In the genomic region with DNA sequence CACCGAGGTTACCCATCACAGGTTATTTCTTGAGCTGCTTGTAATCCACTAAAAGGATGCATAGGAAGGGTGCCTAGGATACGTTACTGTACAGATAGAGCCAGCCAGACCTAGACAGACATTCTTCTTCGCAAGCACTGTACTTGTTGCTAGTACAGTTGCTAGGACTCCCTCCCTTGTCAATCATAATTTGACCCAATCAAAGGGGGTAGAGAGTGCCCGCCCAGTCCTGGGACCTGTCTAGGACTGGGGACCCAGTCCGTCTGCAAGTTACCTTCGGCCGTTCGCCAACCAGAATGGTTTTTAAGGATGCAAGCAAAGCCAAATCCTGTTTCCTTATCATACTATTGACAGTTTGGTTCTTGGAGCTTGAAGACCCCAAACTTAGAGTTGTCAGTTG, we compare ENCODE assay signal across 27 mouse cellular contexts.
"Had no signal": no experiment of that assay in that cellular context is flagged by ENCODE, and none has a peak within 500 bp of the region (broad histone marks: within the 10 kb centered on the region; RNA-seq: fewer than 3 reads in every experiment).

No protein-coding gene starts in this region.

- H3K4me2 ChIP-seq: heart, embryonic 11.5 days; heart, embryonic 13.5 days; heart, embryonic 15.5 days; hindbrain, embryonic 13.5 days; hindbrain, embryonic 15.5 days; kidney, embryonic 15.5 days; limb, embryonic 13.5 days; limb, embryonic 15.5 days; liver, embryonic 12.5 days had no signal

- H3K36me3 ChIP-seq: heart, embryonic 13.5 days; heart, embryonic 15.5 days; hindbrain, embryonic 13.5 days; hindbrain, embryonic 15.5 days; kidney, embryonic 15.5 days; limb, embryonic 13.5 days; limb, embryonic 15.5 days; liver, embryonic 12.5 days had no signal

- H3K9me3 ChIP-seq: heart, embryonic 15.5 days; hindbrain, embryonic 15.5 days; kidney, embryonic 15.5 days; limb, embryonic 13.5 days; limb, embryonic 15.5 days; liver, embryonic 12.5 days had no signal

- H3K27me3 ChIP-seq: heart, embryonic 13.5 days; heart, embryonic 15.5 days; hindbrain, embryonic 13.5 days; hindbrain, embryonic 15.5 days; kidney, embryonic 15.5 days; limb, embryonic 13.5 days; limb, embryonic 15.5 days; liver, embryonic 12.5 days had no signal

- DNase-seq: gastrocnemius, adult 2 months; gastrocnemius, postnatal 10 days; gastrocnemius, postnatal 36 days; heart, adult 11 months; heart, adult 2 months; heart, postnatal 14 days; heart, postnatal 36 days; kidney, adult 11 months; kidney, adult 2 months; kidney, adult 9 months; kidney, postnatal 14 days; kidney, postnatal 36 days; layer of hippocampus, adult 9-11 months; layer of hippocampus, postnatal 36 days; left cerebral cortex, postnatal 4 days had no signal

- H3K27ac ChIP-seq: gastrocnemius, adult 2 months; heart, adult 2 months; heart, embryonic 13.5 days; heart, embryonic 15.5 days; hindbrain, embryonic 13.5 days; hindbrain, embryonic 15.5 days; hindbrain, postnatal 0 days; kidney, embryonic 15.5 days; kidney, postnatal 0 days; limb, embryonic 13.5 days; limb, embryonic 15.5 days; liver, embryonic 12.5 days; liver, embryonic 14.5 days had no signal

- ATAC-seq: hindbrain, postnatal 0 days; liver, embryonic 12.5 days had no signal

- H3K4me1 ChIP-seq: heart, embryonic 13.5 days; heart, embryonic 15.5 days; hindbrain, embryonic 13.5 days; hindbrain, embryonic 15.5 days; kidney, embryonic 15.5 days; limb, embryonic 13.5 days; limb, embryonic 15.5 days; liver, embryonic 12.5 days had no signal

- H3K9ac ChIP-seq: heart, embryonic 13.5 days; heart, embryonic 15.5 days; hindbrain, embryonic 13.5 days; hindbrain, embryonic 15.5 days; kidney, embryonic 15.5 days; limb, embryonic 13.5 days; limb, embryonic 15.5 days; liver, embryonic 12.5 days; liver, embryonic 14.5 days had no signal

- H3K4me3 ChIP-seq: gastrocnemius, adult 2 months; heart, adult 2 months; heart, embryonic 13.5 days; heart, embryonic 15.5 days; hindbrain, embryonic 13.5 days; hindbrain, embryonic 15.5 days; kidney, embryonic 15.5 days; limb, embryonic 13.5 days; limb, embryonic 15.5 days; liver, embryonic 12.5 days had no signal
